Mouse (Mus musculus) left cerebral cortex, adult 8-10 months (tissue): ENCODE measurements at regions not wholly inside any gene's neighbourhood (a gene's known extent, or its start where the extent isn't known, plus 50 kb on each side); places are given as distances from the start of the nearest gene placed in this dataset.
A peak's percentile ranks its signal among the peaks of the same experiment; 100 is the strongest.
"Not testable (repeated sequence)": the region's sequence is repeated elsewhere in the genome, so short reads cannot be mapped to it uniquely, and the experiment has no call there.

Source experiments
- DNase-seq, 2 experiments: peaks; one replicate each; pipeline ENCODE4 v3.0.0; 2022; ENCODE audit warnings: low spot score in 2 of 2

GRCm38 (mm10) chr11:56505068-56505467 lies 464.3 kb upstream of the Nmur2 start:
- DNase-seq: no peak

- DNase-seq: no peak
Observed at GRCm38 (mm10) chr11:56514941-56515340, 474.1 kb upstream of the Nmur2 start.

GRCm38 (mm10) chr11:56518486-56518885 lies 477.7 kb upstream of the Nmur2 start:
- DNase-seq: no peak

- no peak for DNase-seq
Observed at GRCm38 (mm10) chr11:56550736-56551135, 460.5 kb upstream of the Gria1 start.

- DNase-seq: no peak
Observed at GRCm38 (mm10) chr11:56556332-56556731, 454.9 kb upstream of the Gria1 start.

GRCm38 (mm10) chr11:56580028-56580427 lies 431.2 kb upstream of the Gria1 start:
- DNase-seq: peak in 1 of 2 experiments; percentile 39

GRCm38 (mm10) chr11:56583054-56583453 lies 428.1 kb upstream of the Gria1 start:
- DNase-seq: no peak

GRCm38 (mm10) chr11:56593435-56593834 lies 417.8 kb upstream of the Gria1 start:
- not testable (repeated sequence) for DNase-seq

- no peak for DNase-seq
Observed at GRCm38 (mm10) chr11:56603742-56604141, 407.4 kb upstream of the Gria1 start.

- DNase-seq: peak in 1 of 2 experiments; percentile 39
Observed at GRCm38 (mm10) chr11:56627659-56628058, 383.5 kb upstream of the Gria1 start.

GRCm38 (mm10) chr11:56633445-56633844 lies 377.7 kb upstream of the Gria1 start:
- DNase-seq: no peak

- DNase-seq: no peak
Observed at GRCm38 (mm10) chr11:56636606-56637226, 374.5 kb upstream of the Gria1 start.

GRCm38 (mm10) chr11:56641716-56642115 lies 369.5 kb upstream of the Gria1 start:
- no peak for DNase-seq
